Mouse (Mus musculus) activated CD4-positive, CD25-positive, alpha-beta regulatory T cell, adult 9 weeks (primary cell): ENCODE results near the gene Gm3259. TPM values are rescaled to one million over a fixed set of nuclear protein-coding genes. Genes with fewer than 3 reads are reported as not detected.

ENCODE experiments used
- polyA plus RNA-seq: library from polyadenylated mRNA; unstranded; fragments of 100-300 nt; shearing (Covaris generic); gene quantifications from one replicate; pipeline ENCODE4 v1.2.1, GENCODE M21; 2017

Gene Gm3259
- polyA plus RNA-seq, result not detected

DNA sequence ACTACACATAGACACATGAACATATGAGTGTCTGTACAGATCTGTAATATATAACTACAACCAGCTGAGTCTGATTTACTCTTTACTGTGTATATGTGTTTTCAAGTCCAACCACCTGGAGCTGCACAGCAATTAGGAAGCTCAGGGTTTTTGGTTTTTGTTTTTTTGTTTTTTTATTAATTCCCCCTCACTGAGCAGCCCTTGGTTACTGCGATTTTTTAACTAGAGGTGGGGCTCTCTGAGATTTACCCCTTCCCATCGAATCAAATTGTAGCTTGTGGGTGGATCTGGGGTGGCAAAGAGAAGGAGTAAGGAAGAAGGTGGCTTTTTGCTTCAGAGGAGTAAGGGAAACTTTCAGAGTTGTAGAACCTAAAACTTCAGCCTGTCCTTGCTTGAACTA is at the start of gene Gm3259:
Gene Gm3259 (plus strand): TSS at position 301 of the 400 bp plus-strand sequence.

DNA sequence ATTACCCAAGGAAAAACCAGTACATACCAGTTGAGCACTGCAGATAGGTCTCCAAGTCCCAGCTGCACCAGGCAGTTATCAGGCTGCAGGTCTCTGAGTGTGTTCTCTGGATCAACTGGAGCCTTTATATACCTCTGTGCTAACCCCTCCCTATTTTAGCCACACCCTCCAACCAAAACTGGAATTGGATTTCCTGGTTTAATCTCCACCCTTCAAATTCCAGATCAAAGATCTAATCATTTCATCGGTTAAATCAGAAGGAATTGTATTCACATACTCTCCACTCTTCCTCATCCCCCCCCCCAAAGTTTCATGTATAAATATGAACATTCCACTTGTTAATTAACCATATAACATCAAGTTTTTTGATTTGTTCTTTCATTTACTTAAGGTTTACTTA is 33.0 kb upstream of the Gm3259 start, which contains the start of gene Gm10424:
Gene Gm10424 (minus strand): TSS at position 101 of the 400 bp plus-strand sequence.

Other genes starting within 250 kb of the Gm3259 start
- not detected for gene Gm7942, start 199.0 kb upstream of the Gm3259 start, polyA plus RNA-seq
- gene Gm16513, start 123.3 kb upstream of the Gm3259 start, polyA plus RNA-seq, result 0.20 TPM
- not detected for gene Gm10424, start 33.1 kb upstream of the Gm3259 start, polyA plus RNA-seq
- not detected for gene D5Ertd577e, start 150.9 kb downstream of the Gm3259 start, polyA plus RNA-seq
- not detected for gene Gm3286, start 204.8 kb downstream of the Gm3259 start, polyA plus RNA-seq